Comparison of ENCODE assay signal across 28 mouse cellular contexts in genomic region chr2:59608958-59609357, GRCm38 (mm10). TPM values are rescaled to one million over a fixed set of nuclear protein-coding genes. Genes with fewer than 3 reads are reported as not detected.
A peak's percentile ranks its signal among the peaks of the same experiment; 100 is the strongest.
DNase-seq lines count a peak whose midpoint lies in the region; ATAC-seq and TF ChIP-seq lines count a peak whose summit lies in the region.
"Had no signal": no experiment of that assay in that cellular context is flagged by ENCODE, and none has a peak within 500 bp of the region (broad histone marks: within the 10 kb centered on the region; RNA-seq: fewer than 3 reads in every experiment).

No protein-coding gene starts in this region.

- H3K4me3 ChIP-seq in heart, embryonic 10.5 days, result no peak overlapping the region
- H3K4me3 ChIP-seq in heart, adult 2 months, result no peak overlapping the region
- H3K4me3 ChIP-seq in intestine, embryonic 14.5 days (ENCODE audit: low read depth, low read length), result no peak overlapping the region
- no peak overlapping the region for H3K4me3 ChIP-seq in intestine, postnatal 0 days (ENCODE audit: low read depth, low read length)
- H3K4me3 ChIP-seq in lung, embryonic 15.5 days, result no peak overlapping the region
- no peak overlapping the region for H3K4me3 ChIP-seq in limb, embryonic 13.5 days
- H3K4me3 ChIP-seq: forebrain, embryonic 12.5 days; gastrocnemius, adult 2 months; hindbrain, embryonic 12.5 days; left cerebral cortex, adult 2 months; liver, embryonic 12.5 days; midbrain, embryonic 10.5 days; myocyte; neural tube, embryonic 13.5 days had no signal

- WGBS in heart, embryonic 10.5 days, result 52% methylated on average over 5 of the region's 5 CpGs
- 65% methylated on average over 5 of the region's 5 CpGs for WGBS in heart, adult 2 months
- WGBS in intestine, embryonic 14.5 days, result 28% methylated on average over 5 of the region's 5 CpGs
- WGBS in intestine, postnatal 0 days, result 58% methylated on average over 5 of the region's 5 CpGs
- 28% methylated on average over 5 of the region's 5 CpGs for WGBS in lung, embryonic 15.5 days
- WGBS in limb, embryonic 13.5 days, result 13% methylated on average over 5 of the region's 5 CpGs

- ATAC-seq in intestine, embryonic 14.5 days (replicated peaks; ENCODE audit: low FRiP score, low TSS enrichment, low read depth), result no peak
- ATAC-seq in intestine, postnatal 0 days, result no peak
- no peak for ATAC-seq in lung, embryonic 15.5 days (ENCODE audit: borderline replicate concordance, extremely low read depth, low FRiP score, low TSS enrichment)
- 0 out of 2 replicates have a peak, but pooled peaks have one; percentile 13 for ATAC-seq in limb, embryonic 13.5 days (ENCODE audit: low FRiP score, low read depth)
- ATAC-seq: liver, embryonic 12.5 days; midbrain, embryonic 16.5 days had no signal

- H3K36me3 ChIP-seq in heart, embryonic 10.5 days, result no peaks in the 10 kb centered on the region
- H3K36me3 ChIP-seq in heart, adult 2 months (ENCODE audit: control insufficient read depth, insufficient read depth, low read length), result peaks cover 3% of the 10 kb centered on the region; the same call in 1 of the 2 replicates
- no peaks in the 10 kb centered on the region for H3K36me3 ChIP-seq in intestine, embryonic 14.5 days (ENCODE audit: control insufficient read depth, insufficient read depth, low read length)
- H3K36me3 ChIP-seq in intestine, postnatal 0 days (ENCODE audit: control insufficient read depth, insufficient read depth), result no peaks in the 10 kb centered on the region
- no peaks in the 10 kb centered on the region for H3K36me3 ChIP-seq in lung, embryonic 15.5 days
- no peaks in the 10 kb centered on the region for H3K36me3 ChIP-seq in limb, embryonic 13.5 days
- H3K36me3 ChIP-seq: forebrain, embryonic 12.5 days; G1E; hindbrain, embryonic 12.5 days; liver, embryonic 12.5 days; midbrain, embryonic 10.5 days; neural tube, embryonic 13.5 days had no signal

- TF ChIP-seq POLR2A in heart, adult 2 months (IDR thresholded peaks at IDR 0.05; ENCODE audit: insufficient read depth, low read depth, low read length), result no peak

- H3K4me2 ChIP-seq in intestine, embryonic 14.5 days (ENCODE audit: low read length), result no peak overlapping the region
- no peak overlapping the region for H3K4me2 ChIP-seq in intestine, postnatal 0 days (replicated peaks; ENCODE audit: low read depth)
- H3K4me2 ChIP-seq in lung, embryonic 15.5 days, result no peak overlapping the region
- peak overlapping the region; percentile 29 for H3K4me2 ChIP-seq in limb, embryonic 13.5 days (replicated peaks)
- H3K4me2 ChIP-seq: forebrain, embryonic 12.5 days; hindbrain, embryonic 12.5 days; liver, embryonic 12.5 days; neural tube, embryonic 13.5 days had no signal

- intact Hi-C loops in heart, adult 2 months (cut with DNase I), result no loop called here
- intact Hi-C loops in left cerebral cortex, postnatal 25 days (cut with DNase I), result no loop called here

- TF ChIP-seq CTCF in heart, adult 2 months (IDR thresholded peaks at IDR 0.05), result no peak
- TF ChIP-seq CTCF in intestine, postnatal 0 days (IDR thresholded peaks at IDR 0.05; ENCODE audit: low read depth), result no peak

- H3K79me2 ChIP-seq in heart, adult 2 months (replicated peaks; ENCODE audit: control insufficient read depth, insufficient read depth, low read length), result peaks cover 2% of the 10 kb centered on the region

- no peaks in the 10 kb centered on the region for H3K9me3 ChIP-seq in heart, embryonic 10.5 days
- H3K9me3 ChIP-seq in intestine, embryonic 14.5 days (ENCODE audit: control insufficient read depth, low read length), result no peaks in the 10 kb centered on the region
- H3K9me3 ChIP-seq in intestine, postnatal 0 days (ENCODE audit: control insufficient read depth), result no peaks in the 10 kb centered on the region
- H3K9me3 ChIP-seq in lung, embryonic 15.5 days, result no peaks in the 10 kb centered on the region
- H3K9me3 ChIP-seq in limb, embryonic 13.5 days, result no peaks in the 10 kb centered on the region
- H3K9me3 ChIP-seq: forebrain, embryonic 12.5 days; G1E; hindbrain, embryonic 12.5 days; liver, embryonic 12.5 days; midbrain, embryonic 10.5 days; neural tube, embryonic 13.5 days had no signal

- no peak for TF ChIP-seq EP300 in heart, adult 2 months (IDR thresholded peaks at IDR 0.05; ENCODE audit: insufficient read depth, low read depth, low read length)

- H3K4me1 ChIP-seq in heart, embryonic 10.5 days, result peaks cover 35% of the 10 kb centered on the region
- peaks cover 2% of the 10 kb centered on the region; the same call in 1 of the 2 replicates for H3K4me1 ChIP-seq in heart, adult 2 months (ENCODE audit: control insufficient read depth, insufficient read depth, low read length)
- H3K4me1 ChIP-seq in intestine, embryonic 14.5 days (replicated peaks; ENCODE audit: control insufficient read depth, insufficient read depth, low read length), result peaks cover 18% of the 10 kb centered on the region
- 0 out of 2 replicates have a peak, but pooled peaks cover 6% of the 10 kb centered on the region for H3K4me1 ChIP-seq in intestine, postnatal 0 days (replicated peaks; ENCODE audit: control insufficient read depth, insufficient read depth, low read length)
- peaks cover 45% of the 10 kb centered on the region for H3K4me1 ChIP-seq in lung, embryonic 15.5 days
- peaks cover 46% of the 10 kb centered on the region for H3K4me1 ChIP-seq in limb, embryonic 13.5 days

- no peak for DNase-seq in heart, embryonic 10.5 days (ENCODE audit: low spot score)
- no peak for DNase-seq in heart, adult 2 months
- no peak for DNase-seq in intestine, embryonic 14.5 days (ENCODE audit: low spot score)
- DNase-seq in lung, adult 18-20 months, result no peak
- DNase-seq in left cerebral cortex, postnatal 25 days (ENCODE audit: low spot score in 2 of 2), result no peak
- DNase-seq: adrenal gland, adult 2 months; B cell, adult 2 months; cerebellum, adult 11-12 months; cerebellum, postnatal 14 days; gastrocnemius, adult 2 months; kidney, adult 18-20 months; left cerebral cortex, postnatal 4 days; lung, adult 2 months; retina, postnatal 1 day; thymus, postnatal 14 days had no signal

- no peak overlapping the region for H3K9ac ChIP-seq in heart, adult 2 months (ENCODE audit: low read depth, low read length)
- H3K9ac ChIP-seq in intestine, embryonic 14.5 days (ENCODE audit: low read length), result no peak overlapping the region
- H3K9ac ChIP-seq in intestine, postnatal 0 days (ENCODE audit: low read depth, low read length), result no peak overlapping the region
- H3K9ac ChIP-seq in lung, embryonic 15.5 days, result no peak overlapping the region
- no peak overlapping the region for H3K9ac ChIP-seq in limb, embryonic 13.5 days
- H3K9ac ChIP-seq: forebrain, embryonic 12.5 days; hindbrain, embryonic 12.5 days; liver, embryonic 12.5 days; neural tube, embryonic 13.5 days had no signal

- H3K27ac ChIP-seq in heart, embryonic 10.5 days, result 0 out of 2 replicates have a peak overlapping the region, but pooled peaks have one; percentile 13
- no peak overlapping the region for H3K27ac ChIP-seq in heart, adult 2 months
- H3K27ac ChIP-seq in intestine, embryonic 14.5 days (ENCODE audit: low read depth), result 0 out of 2 replicates have a peak overlapping the region, but pooled peaks have one; percentile 30
- H3K27ac ChIP-seq in intestine, postnatal 0 days (ENCODE audit: low read depth, low read length), result no peak overlapping the region
- H3K27ac ChIP-seq in lung, embryonic 15.5 days, result 0 out of 2 replicates have a peak overlapping the region, but pooled peaks have one; percentile 7
- no peak overlapping the region; the same call in 1 of the 2 replicates for H3K27ac ChIP-seq in limb, embryonic 13.5 days
- H3K27ac ChIP-seq: forebrain, embryonic 12.5 days; gastrocnemius, adult 2 months; hindbrain, embryonic 12.5 days; left cerebral cortex, adult 2 months; liver, embryonic 12.5 days; midbrain, embryonic 10.5 days; neural tube, embryonic 13.5 days had no signal

- H3K27me3 ChIP-seq in heart, embryonic 10.5 days (ENCODE audit: insufficient read depth, poor library complexity, severe bottlenecking), result no peaks in the 10 kb centered on the region
- H3K27me3 ChIP-seq in heart, adult 2 months (ENCODE audit: control insufficient read depth, insufficient read depth, low read length), result no peaks in the 10 kb centered on the region
- H3K27me3 ChIP-seq in intestine, embryonic 14.5 days (replicated peaks; ENCODE audit: control insufficient read depth, insufficient read depth, low read length), result no peaks in the 10 kb centered on the region
- no peaks in the 10 kb centered on the region for H3K27me3 ChIP-seq in intestine, postnatal 0 days (replicated peaks; ENCODE audit: control insufficient read depth, insufficient read depth, low read length)
- H3K27me3 ChIP-seq in lung, embryonic 15.5 days, result no peaks in the 10 kb centered on the region
- H3K27me3 ChIP-seq in limb, embryonic 13.5 days, result 0 out of 2 replicates have a peak, but pooled peaks cover 4% of the 10 kb centered on the region
- H3K27me3 ChIP-seq: CH12.LX had no signal

RNA-seq across cellular contexts. Expression of gene Tanc1, which starts 2.9 kb away (rescaled TPM):
- 40.7 and 41.3 TPM in 2 replicates for polyA plus RNA-seq in heart, embryonic 10.5 days (2016; fragmentation: Nextera tagmentation; extraction: Ambion mirVana)
- 10 to 100 TPM; 25.6 to 26.2 TPM for total RNA-seq in heart, adult 2 months (2021)
- 8.1 and 13.9 TPM in 2 replicates for polyA plus RNA-seq in heart, adult 2 months (2012; rRNA removed)
- polyA plus RNA-seq in intestine, embryonic 14.5 days (2014; fragmentation: Nextera tagmentation; extraction: Ambion mirVana), result 24.8 and 25.0 TPM in 2 replicates
- 8.5 and 10.1 TPM in 2 replicates for polyA plus RNA-seq in intestine, postnatal 0 days (2015; fragmentation: Nextera tagmentation; extraction: Ambion mirVana)
- 30.0 and 33.9 TPM in 2 replicates for polyA plus RNA-seq in lung, embryonic 15.5 days (2015; fragmentation: Nextera tagmentation; extraction: Ambion mirVana)
- polyA plus RNA-seq in limb, embryonic 13.5 days (2015; fragmentation: Nextera tagmentation; extraction: Ambion mirVana), result 42.1 and 45.2 TPM in 2 replicates
- total RNA-seq in left cerebral cortex, postnatal 25 days (2021), result 10 to 100 TPM; 20.1 to 25.4 TPM

Comparison
In these comparisons a context has a peak if more than half of its experiments do, and no peak if none do; other contexts are left out.
1. H3K27ac ChIP-seq: peak in heart, embryonic 10.5 days (single experiment), intestine, embryonic 14.5 days (single experiment) and lung, embryonic 15.5 days (single experiment); none in heart, adult 2 months (single experiment), intestine, postnatal 0 days (single experiment) and limb, embryonic 13.5 days (single experiment).